Mouse (Mus musculus): Measurements from ENCODE around the gene Reln.

Gene Reln

GRCm38 (mm10) chr5:21939405-21939804, 405.1 kb downstream of the Reln start:
- Histone ChIP-seq H3K27me3 (ENCODE audit: control insufficient read depth, insufficient read depth, low read length, poor library complexity, severe bottlenecking) (no peaks in the 10 kb centered on the region), H3K36me3 (ENCODE audit: control insufficient read depth, insufficient read depth, low read length, poor library complexity, severe bottlenecking) (no peaks in the 10 kb centered on the region)
- DNase-seq (ENCODE audit: low read depth, low spot score), result no peak

- Histone ChIP-seq H3K27me3 (ENCODE audit: control insufficient read depth, insufficient read depth, low read length, poor library complexity, severe bottlenecking) (no peaks in the 10 kb centered on the region), H3K36me3 (ENCODE audit: control insufficient read depth, insufficient read depth, low read length, poor library complexity, severe bottlenecking) (no peaks in the 10 kb centered on the region)
- DNase-seq (ENCODE audit: low read depth, low spot score), result no peak
These were observed 406.4 kb downstream of the Reln start for GRCm38 (mm10) chr5:21938138-21938537.

DNA sequence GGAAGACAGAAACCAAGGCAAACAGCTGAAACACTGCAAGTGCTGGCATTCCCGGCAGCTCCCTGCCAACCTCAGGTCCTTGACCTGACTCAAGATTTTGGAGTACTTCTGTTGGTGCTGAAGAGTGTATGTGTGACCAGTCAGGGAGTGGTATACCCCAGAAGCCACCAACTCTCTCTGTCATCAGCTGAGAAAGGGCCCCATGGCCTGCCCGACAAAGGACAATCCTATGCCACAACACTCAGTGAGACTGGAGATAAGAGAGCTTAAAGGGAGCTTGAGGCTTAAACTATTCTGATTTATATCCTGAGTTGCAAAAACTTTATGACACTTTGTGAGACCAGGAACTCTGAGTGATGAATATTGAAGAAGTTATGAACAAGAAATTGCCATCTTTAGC, 407.9 kb downstream of the Reln start:
- DNase-seq (ENCODE audit: low read depth, low spot score), result no peak
- Histone ChIP-seq H3K27me3 (ENCODE audit: control insufficient read depth, insufficient read depth, low read length, poor library complexity, severe bottlenecking) (no peaks in the 10 kb centered on the region), H3K36me3 (ENCODE audit: control insufficient read depth, insufficient read depth, low read length, poor library complexity, severe bottlenecking) (no peaks in the 10 kb centered on the region)

DNA sequence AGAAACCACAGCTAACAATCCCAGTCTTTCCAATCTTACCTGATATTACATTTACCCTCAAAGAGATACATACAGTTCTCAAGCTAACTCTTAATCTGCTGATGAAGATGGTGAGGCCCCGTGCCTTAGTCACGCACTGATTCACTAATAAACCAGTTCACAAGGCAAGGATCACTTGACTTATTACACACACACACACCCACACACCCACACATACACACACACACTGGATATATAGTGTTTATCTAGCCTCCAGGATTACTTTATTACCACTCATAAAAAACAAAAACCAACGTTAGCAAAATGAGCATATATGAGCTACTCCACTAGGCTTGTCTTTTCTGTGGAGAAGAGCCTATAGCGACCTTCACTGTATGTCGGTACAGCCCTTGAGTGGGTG, 408.4 kb downstream of the Reln start:
- no peak for DNase-seq (ENCODE audit: low read depth, low spot score)
- H3K27me3 ChIP-seq (ENCODE audit: control insufficient read depth, insufficient read depth, low read length, poor library complexity, severe bottlenecking), result no peaks in the 10 kb centered on the region
- no peaks in the 10 kb centered on the region for H3K36me3 ChIP-seq (ENCODE audit: control insufficient read depth, insufficient read depth, low read length, poor library complexity, severe bottlenecking)

- no peak for DNase-seq (ENCODE audit: low read depth, low spot score)
- no peaks in the 10 kb centered on the region for H3K27me3 ChIP-seq (ENCODE audit: control insufficient read depth, insufficient read depth, low read length, poor library complexity, severe bottlenecking)
- no peaks in the 10 kb centered on the region for H3K36me3 ChIP-seq (ENCODE audit: control insufficient read depth, insufficient read depth, low read length, poor library complexity, severe bottlenecking)
These were observed 409.6 kb downstream of the Reln start for GRCm38 (mm10) chr5:21934811-21935396.

DNA sequence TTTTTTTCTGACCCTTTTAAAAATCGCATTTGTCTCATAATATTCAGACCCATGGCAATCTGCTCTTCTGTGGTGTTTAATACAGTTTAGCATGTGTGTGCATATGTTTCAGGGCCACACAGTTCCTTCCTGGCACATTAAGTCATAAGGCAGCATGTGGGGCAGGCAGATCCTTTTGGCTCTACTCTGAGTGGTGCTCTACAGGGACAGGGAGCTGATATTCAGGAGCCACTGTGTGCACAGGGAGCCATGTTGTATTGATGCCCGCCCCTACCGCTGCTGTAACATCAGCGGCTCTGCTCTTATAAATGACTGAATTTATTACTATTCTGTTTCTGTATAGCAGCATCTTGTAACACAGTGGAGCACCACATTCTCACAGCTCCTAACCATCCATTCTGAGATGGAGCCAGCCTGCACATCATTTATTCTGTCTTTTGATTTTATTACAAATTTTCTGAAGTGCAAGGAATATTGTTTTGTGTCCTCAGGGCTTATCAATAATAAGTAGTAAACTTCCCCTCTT, 410.3 kb downstream of the Reln start:
- Histone ChIP-seq H3K36me3 (ENCODE audit: control insufficient read depth, insufficient read depth, low read length, poor library complexity, severe bottlenecking) (no peaks in the 10 kb centered on the region), H3K27me3 (ENCODE audit: control insufficient read depth, insufficient read depth, low read length, poor library complexity, severe bottlenecking) (no peaks in the 10 kb centered on the region)
- no peak for DNase-seq (ENCODE audit: low read depth, low spot score)

DNA sequence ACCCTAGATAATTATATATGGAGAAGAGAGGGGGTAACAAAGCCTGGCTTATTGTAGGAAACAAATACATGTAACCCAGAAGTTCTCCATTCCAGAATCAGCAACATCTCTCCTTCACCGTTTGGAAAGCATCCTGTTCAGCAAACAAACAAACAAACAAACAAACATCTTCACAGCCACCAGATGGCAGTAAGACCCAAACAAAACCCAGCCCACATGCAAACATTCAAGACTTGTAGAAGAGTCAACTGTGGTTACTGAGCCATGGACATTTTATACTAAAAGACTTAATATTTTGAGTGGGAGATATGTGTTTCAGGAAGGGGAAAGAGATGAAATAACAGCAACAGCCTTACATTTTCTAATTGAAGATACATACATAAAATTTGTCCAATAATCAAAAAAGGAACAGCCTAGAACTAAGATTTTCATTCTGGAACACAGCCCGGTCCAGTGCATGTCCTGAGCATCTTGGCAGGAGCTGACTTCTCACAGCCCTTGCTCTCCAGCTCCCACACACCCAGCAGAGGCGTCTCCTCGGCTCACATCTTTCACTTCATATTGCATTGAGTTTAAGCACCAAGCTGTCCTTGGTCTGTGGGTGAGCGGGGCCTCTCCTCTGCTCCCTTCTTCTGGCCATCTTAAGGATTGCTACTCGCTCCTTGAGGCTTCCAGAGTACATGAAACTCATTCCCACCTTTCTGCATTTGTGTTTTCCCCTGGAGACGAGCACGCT, 411.0 kb downstream of the Reln start:
- Histone ChIP-seq H3K27me3 (ENCODE audit: control insufficient read depth, insufficient read depth, low read length, poor library complexity, severe bottlenecking) (no peaks in the 10 kb centered on the region), H3K36me3 (ENCODE audit: control insufficient read depth, insufficient read depth, low read length, poor library complexity, severe bottlenecking) (no peaks in the 10 kb centered on the region)
- DNase-seq (ENCODE audit: low read depth, low spot score), result no peak

DNA sequence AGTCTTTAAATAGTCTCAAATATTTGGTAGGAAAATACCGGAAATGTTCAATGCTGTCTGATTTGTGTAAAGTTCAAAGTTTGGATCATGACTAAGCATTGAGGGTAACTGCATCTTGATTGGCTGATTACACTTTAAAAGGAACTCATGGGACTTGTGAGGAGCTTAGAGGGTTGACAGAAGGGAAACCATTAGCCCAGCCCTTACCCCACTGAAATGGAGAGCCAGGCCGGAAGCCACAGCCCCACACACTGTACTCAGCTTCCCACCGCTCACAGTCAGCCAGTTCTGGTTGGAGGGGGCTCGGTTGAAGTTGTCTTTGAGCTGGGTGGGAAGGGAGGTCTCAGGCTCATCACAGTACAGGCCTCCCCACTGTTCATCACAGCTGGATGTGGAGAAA, 413.4 kb downstream of the Reln start:
- H3K27me3 ChIP-seq (ENCODE audit: control insufficient read depth, insufficient read depth, low read length, poor library complexity, severe bottlenecking), result no peaks in the 10 kb centered on the region
- no peak for DNase-seq (ENCODE audit: low read depth, low spot score)
- no peaks in the 10 kb centered on the region for H3K36me3 ChIP-seq (ENCODE audit: control insufficient read depth, insufficient read depth, low read length, poor library complexity, severe bottlenecking)

DNA sequence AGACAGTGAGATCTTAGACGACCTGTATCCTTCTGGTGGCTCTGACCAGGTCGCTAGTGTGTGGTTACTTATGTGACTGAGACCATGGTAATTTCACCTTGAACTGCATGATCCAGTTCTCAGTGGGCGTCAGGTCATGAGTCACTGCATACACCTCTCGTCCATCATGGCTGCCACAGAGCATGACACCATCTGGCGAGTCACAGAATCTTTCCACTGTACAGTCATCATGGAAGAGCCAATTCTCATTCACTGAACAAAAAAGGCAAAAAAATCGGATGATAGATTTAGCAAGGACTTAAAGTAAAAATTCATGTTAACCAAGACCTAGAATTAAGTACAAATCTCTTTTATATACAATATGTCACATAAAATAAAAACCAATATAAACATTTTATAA, 424.2 kb downstream of the Reln start:
- DNase-seq (ENCODE audit: low read depth, low spot score), result no peak
- Histone ChIP-seq H3K27me3 (ENCODE audit: control insufficient read depth, insufficient read depth, low read length, poor library complexity, severe bottlenecking) (no peaks in the 10 kb centered on the region), H3K36me3 (ENCODE audit: control insufficient read depth, insufficient read depth, low read length, poor library complexity, severe bottlenecking) (no peaks in the 10 kb centered on the region)

- Histone ChIP-seq H3K27me3 (ENCODE audit: control insufficient read depth, insufficient read depth, low read length, poor library complexity, severe bottlenecking) (no peaks in the 10 kb centered on the region), H3K36me3 (ENCODE audit: control insufficient read depth, insufficient read depth, low read length, poor library complexity, severe bottlenecking) (no peaks in the 10 kb centered on the region)
- no peak for DNase-seq (ENCODE audit: low read depth, low spot score)
These were observed 425.2 kb downstream of the Reln start for GRCm38 (mm10) chr5:21919281-21919780.

DNA sequence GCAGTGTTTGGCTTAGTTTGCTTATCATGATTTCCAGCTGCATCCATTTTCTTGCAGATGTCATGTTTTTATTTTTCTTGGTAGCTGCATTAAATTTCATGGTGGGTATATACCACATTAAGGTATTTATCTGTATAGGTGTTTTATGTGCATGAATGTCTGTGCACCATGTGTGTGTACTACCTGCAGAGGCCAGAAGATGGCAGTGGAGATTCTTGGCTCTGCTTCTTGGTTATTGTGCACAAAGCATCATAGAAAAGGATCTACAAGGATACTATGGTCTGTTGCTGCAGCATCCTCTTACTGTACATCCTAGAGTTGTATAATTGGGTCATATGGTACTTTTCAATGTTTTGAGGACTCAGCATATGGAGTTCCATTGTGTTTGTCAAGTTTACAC, 428.5 kb downstream of the Reln start:
- no peak for DNase-seq (ENCODE audit: low read depth, low spot score)
- no peaks in the 10 kb centered on the region for H3K27me3 ChIP-seq (ENCODE audit: control insufficient read depth, insufficient read depth, low read length, poor library complexity, severe bottlenecking)

GRCm38 (mm10) chr5:21914776-21915175, 429.7 kb downstream of the Reln start:
- DNase-seq (ENCODE audit: low read depth, low spot score), result no peak
- Histone ChIP-seq H3K36me3 (ENCODE audit: control insufficient read depth, insufficient read depth, low read length, poor library complexity, severe bottlenecking) (no peaks in the 10 kb centered on the region), H3K27me3 (ENCODE audit: control insufficient read depth, insufficient read depth, low read length, poor library complexity, severe bottlenecking) (no peaks in the 10 kb centered on the region)

More for the DNA sequence above, 428.5 kb downstream of the Reln start:
- H3K36me3 ChIP-seq (ENCODE audit: control insufficient read depth, insufficient read depth, low read length, poor library complexity, severe bottlenecking), result no peaks in the 10 kb centered on the region

GRCm38 (mm10) chr5:21912835-21913530, 431.5 kb downstream of the Reln start:
- DNase-seq (ENCODE audit: low read depth, low spot score), result no peak
- Histone ChIP-seq H3K36me3 (ENCODE audit: control insufficient read depth, insufficient read depth, low read length, poor library complexity, severe bottlenecking) (no peaks in the 10 kb centered on the region), H3K27me3 (ENCODE audit: control insufficient read depth, insufficient read depth, low read length, poor library complexity, severe bottlenecking) (no peaks in the 10 kb centered on the region)

DNA sequence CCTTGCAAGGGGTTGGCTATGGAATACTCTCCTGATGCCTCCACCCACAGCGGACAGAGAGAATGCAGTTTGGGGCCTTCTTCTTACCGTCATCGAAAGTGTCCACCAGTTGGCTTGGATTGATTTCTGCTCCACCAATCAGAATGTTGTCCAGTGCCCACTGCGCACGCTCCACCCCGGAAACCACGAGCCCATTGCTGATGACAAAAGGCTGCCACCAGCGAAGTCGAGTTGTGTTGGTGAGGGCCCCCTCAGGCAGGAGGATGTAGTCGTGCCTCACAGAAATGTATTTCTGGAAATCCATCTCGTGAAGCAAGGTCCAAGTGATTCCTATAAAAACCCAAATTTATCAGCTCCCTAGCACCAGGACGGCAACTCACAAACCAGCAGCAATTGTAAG, 433.8 kb downstream of the Reln start:
- no peaks in the 10 kb centered on the region for H3K36me3 ChIP-seq (ENCODE audit: control insufficient read depth, insufficient read depth, low read length, poor library complexity, severe bottlenecking)
- no peak for DNase-seq (ENCODE audit: low read depth, low spot score)
- no peaks in the 10 kb centered on the region for H3K27me3 ChIP-seq (ENCODE audit: control insufficient read depth, insufficient read depth, low read length, poor library complexity, severe bottlenecking)

GRCm38 (mm10) chr5:21909713-21910112, 434.8 kb downstream of the Reln start:
- H3K36me3 ChIP-seq (ENCODE audit: control insufficient read depth, insufficient read depth, low read length, poor library complexity, severe bottlenecking), result no peaks in the 10 kb centered on the region
- DNase-seq (ENCODE audit: low read depth, low spot score), result no peak
- no peaks in the 10 kb centered on the region for H3K27me3 ChIP-seq (ENCODE audit: control insufficient read depth, insufficient read depth, low read length, poor library complexity, severe bottlenecking)
